Mouse (Mus musculus) G1E (cell line): Measurements from ENCODE around the gene Gna12.

Experiments used
- CTCF ChIP-seq: IDR thresholded peaks from 2 replicates; pipeline ENCODE4 v1.5.1; 2012; ENCODE audit warnings: low read depth, low read length, inconsistent platforms, mixed read lengths
- GATA1 ChIP-seq: IDR thresholded peaks from 2 replicates; pipeline ENCODE4 v1.6.1; 2012; ENCODE audit warnings: borderline replicate concordance, low read length, inconsistent platforms, mixed read lengths

GRCm38 (mm10) chr5:140869034-140869433, 38.8 kb upstream of the Gna12 start:
- TF ChIP-seq CTCF (peak; percentile 25; the same call in 1 of the 2 replicates), GATA1 (no peak)
